19 mouse cellular contexts compared by ENCODE assay signal in the genomic region with DNA sequence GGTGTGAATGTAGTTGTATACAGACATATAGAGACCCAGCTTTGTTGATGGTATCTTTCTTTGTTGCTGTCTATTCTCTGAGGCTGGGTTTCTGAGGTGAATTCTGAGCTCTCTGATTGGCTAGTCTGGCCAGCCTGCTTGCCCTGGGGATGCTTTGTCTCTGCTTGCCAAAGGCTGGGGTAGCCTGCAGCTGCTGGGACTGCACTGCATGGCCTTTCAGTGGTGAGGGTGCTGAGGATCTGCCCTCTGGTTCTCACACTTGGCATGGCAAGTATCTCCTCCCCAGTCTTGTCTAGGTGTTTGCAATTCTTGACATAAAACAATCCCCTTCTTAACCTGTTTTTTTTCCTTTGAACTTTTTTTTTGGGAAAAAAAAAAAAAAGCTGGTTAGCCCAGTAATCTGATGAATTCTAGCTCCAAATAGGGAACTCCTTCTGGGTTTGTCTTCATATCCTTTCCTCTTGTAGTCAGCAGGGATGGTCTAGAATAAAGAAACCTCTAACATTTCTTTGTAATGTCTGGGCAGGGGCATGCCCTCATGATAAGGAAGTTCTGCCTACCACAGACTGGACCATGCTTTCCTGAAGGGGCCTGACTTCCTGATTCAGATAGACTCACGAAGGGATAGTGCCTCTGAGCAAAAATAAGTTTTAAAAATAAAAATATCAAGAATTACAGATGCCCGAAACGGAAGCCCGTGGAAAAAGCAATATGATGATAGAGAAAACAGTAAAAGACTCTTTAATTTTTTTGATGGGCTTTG.
DNase-seq lines count a peak whose midpoint lies in the region; ATAC-seq and TF ChIP-seq lines count a peak whose summit lies in the region.
"Had no signal": no experiment of that assay in that cellular context is flagged by ENCODE, and none has a peak within 500 bp of the region (broad histone marks: within the 10 kb centered on the region; RNA-seq: fewer than 3 reads in every experiment).

No protein-coding gene starts in this region.

- H3K4me3 ChIP-seq in liver, embryonic 13.5 days (replicated peaks), result no peak overlapping the region
- H3K4me3 ChIP-seq in layer of hippocampus, adult 2 months, result no peak overlapping the region
- H3K4me3 ChIP-seq: erythroblast, embryonic 14.5 days; forebrain, embryonic 15.5 days; heart, embryonic 13.5 days; limb, embryonic 10.5 days; liver, embryonic 12.5 days; lung, embryonic 15.5 days had no signal

- WGBS in liver, embryonic 13.5 days (ENCODE audit: insufficient replicate concordance), result 26% methylated on average over 4 of the region's 4 CpGs

- H3K27ac ChIP-seq in liver, embryonic 13.5 days, result no peak overlapping the region
- no peak overlapping the region for H3K27ac ChIP-seq in layer of hippocampus, adult 2 months
- H3K27ac ChIP-seq: forebrain, embryonic 15.5 days; heart, embryonic 13.5 days; limb, embryonic 10.5 days; liver, embryonic 12.5 days; lung, embryonic 15.5 days had no signal

- H3K36me3 ChIP-seq in liver, embryonic 13.5 days, result no peaks in the 10 kb centered on the region
- H3K36me3 ChIP-seq: forebrain, embryonic 15.5 days; heart, embryonic 13.5 days; limb, embryonic 10.5 days; liver, embryonic 12.5 days; lung, embryonic 15.5 days had no signal

- H3K4me1 ChIP-seq in liver, embryonic 13.5 days (replicated peaks), result no peaks in the 10 kb centered on the region
- H3K4me1 ChIP-seq: forebrain, embryonic 15.5 days; heart, embryonic 13.5 days; liver, embryonic 12.5 days; lung, embryonic 15.5 days had no signal

- no peak for ATAC-seq in liver, embryonic 13.5 days (ENCODE audit: low read depth)
- ATAC-seq in common myeloid progenitor, adult 5-6 weeks (replicated peaks; ENCODE audit: low read depth, poor library complexity, severe bottlenecking), result peak; percentile 98
- ATAC-seq in megakaryocyte-erythroid progenitor cell, adult 5-6 weeks (replicated peaks; ENCODE audit: low FRiP score, low TSS enrichment, poor library complexity, severe bottlenecking), result peak; percentile 55; the same call in 1 of the 2 replicates
- ATAC-seq: forebrain, embryonic 15.5 days; liver, embryonic 12.5 days had no signal

- H3K9ac ChIP-seq in liver, embryonic 13.5 days, result no peak overlapping the region
- H3K9ac ChIP-seq: forebrain, embryonic 15.5 days; heart, embryonic 13.5 days; liver, embryonic 12.5 days; lung, embryonic 15.5 days had no signal

- H3K9me3 ChIP-seq in liver, embryonic 13.5 days (replicated peaks), result no peaks in the 10 kb centered on the region
- H3K9me3 ChIP-seq: forebrain, embryonic 15.5 days; limb, embryonic 10.5 days; liver, embryonic 12.5 days; lung, embryonic 15.5 days had no signal

- DNase-seq in liver, embryonic 13.5 days, result peak; percentile 1
- no peak for DNase-seq in liver
- peak; percentile 15 to 47 for DNase-seq in thymus, postnatal 36 days
- DNase-seq in layer of hippocampus, adult 2 months (ENCODE audit: low spot score in 2 of 2), result no peak
- DNase-seq in lung, postnatal 14 days, result no peak
- no peak for DNase-seq in right cerebral cortex, postnatal 36 days (ENCODE audit: low spot score in 2 of 2)
- DNase-seq: cerebellum, adult 8-10 months; heart, postnatal 36 days; kidney, adult 11 months; layer of hippocampus, postnatal 36 days; right cerebral cortex, adult 18-20 months had no signal

- no peak for TF ChIP-seq CTCF in layer of hippocampus, adult 2 months (conservative IDR thresholded peaks at IDR 0.05)

- H3K4me2 ChIP-seq in liver, embryonic 13.5 days, result no peak overlapping the region
- H3K4me2 ChIP-seq: forebrain, embryonic 15.5 days; heart, embryonic 13.5 days; liver, embryonic 12.5 days; lung, embryonic 15.5 days had no signal

- H3K27me3 ChIP-seq in liver, embryonic 13.5 days, result no peaks in the 10 kb centered on the region
- H3K27me3 ChIP-seq: forebrain, embryonic 15.5 days; heart, embryonic 13.5 days; liver, embryonic 12.5 days; lung, embryonic 15.5 days had no signal

Comparison
In these comparisons a context has a peak if more than half of its experiments do, and no peak if none do; other contexts are left out.
1. DNase-seq: peak in liver, embryonic 13.5 days (single experiment) and thymus, postnatal 36 days (2 of 2); none in liver (single experiment), layer of hippocampus, adult 2 months (0 of 2), lung, postnatal 14 days (single experiment) and right cerebral cortex, postnatal 36 days (0 of 2).